Mouse (Mus musculus) neural tube, embryonic 13.5 days (tissue): ENCODE measurements at regions not wholly inside any gene's neighbourhood (a gene's known extent, or its start where the extent isn't known, plus 50 kb on each side); places are given as distances from the start of the nearest gene placed in this dataset.

ENCODE experiments used
- ATAC-seq: fragments of 200-750 bp; cut with Nextera tagmentation; 2 replicates; pipeline ENCODE4 v1.8.0; 2017; ENCODE audit warnings: low read depth, mild to moderate bottlenecking, moderate TSS enrichment, moderate library complexity
- H3K27ac ChIP-seq: fragments of 300-500 bp; sonication (generic); replicated peaks from 2 replicates; pipeline ENCODE4 v1.5.1; 2015; ENCODE audit warnings: moderate library complexity, mild to moderate bottlenecking, inconsistent platforms
- H3K27me3 ChIP-seq: fragments of 300-500 bp; sonication (generic); 2 replicates; pipeline ENCODE4 v1.6.1; 2015; ENCODE audit warnings: mild to moderate bottlenecking, inconsistent platforms
- H3K36me3 ChIP-seq: fragments of 300-500 bp; sonication (generic); 2 replicates; pipeline ENCODE4 v1.6.1; 2015; ENCODE audit warnings: mild to moderate bottlenecking, inconsistent platforms
- H3K4me1 ChIP-seq: fragments of 300-500 bp; sonication (generic); replicated peaks from 2 replicates; pipeline ENCODE4 v1.6.1; 2015; ENCODE audit warnings: inconsistent platforms
- H3K4me2 ChIP-seq: fragments of 300-500 bp; sonication (generic); 2 replicates; pipeline ENCODE4 v1.6.1; 2015; ENCODE audit warnings: inconsistent platforms, mild to moderate bottlenecking, moderate library complexity
- H3K4me3 ChIP-seq: fragments of 300-500 bp; sonication (generic); 2 replicates; pipeline ENCODE4 v1.5.1; 2015; ENCODE audit warnings: mild to moderate bottlenecking, inconsistent platforms
- H3K9ac ChIP-seq: fragments of 300-500 bp; sonication (generic); 2 replicates; pipeline ENCODE4 v1.6.1; 2015; ENCODE audit warnings: moderate library complexity, mild to moderate bottlenecking, inconsistent platforms
- H3K9me3 ChIP-seq: fragments of 300-500 bp; sonication (generic); 2 replicates; pipeline ENCODE4 v1.6.1; 2016; ENCODE audit warnings: inconsistent platforms
- WGBS: fragments of 180-500 bp; shearing (Covaris S2); methylation state at CpG from one replicate; pipeline ENCODE4 v1.1.7; 2015; 5-methylcytosine and 5-hydroxymethylcytosine counted together

- Histone ChIP-seq H3K4me1 (peaks cover 59% of the 10 kb centered on the region), H3K27ac (0 out of 2 replicates have a peak overlapping the region, but pooled peaks have one; percentile 3), H3K4me3 (no peak overlapping the region), H3K27me3 (peaks cover 19% of the 10 kb centered on the region), H3K36me3 (no peaks in the 10 kb centered on the region), H3K4me2 (no peak overlapping the region), H3K9me3 (no peaks in the 10 kb centered on the region), H3K9ac (no peak overlapping the region)
- no peak for ATAC-seq
- WGBS = 13% methylated on average over 11 of the region's 11 CpGs
Measured at GRCm38 (mm10) chr8:10921439-10922191, 86.6 kb downstream of the Irs2 start.

GRCm38 (mm10) chr8:10919620-10920019, 88.6 kb downstream of the Irs2 start:
- 85% methylated on average over 5 of the region's 5 CpGs for WGBS
- no peak overlapping the region for H3K9ac ChIP-seq
- no peaks in the 10 kb centered on the region for H3K9me3 ChIP-seq
- ATAC-seq = no peak
- H3K4me1 ChIP-seq = peaks cover 39% of the 10 kb centered on the region
- no peak overlapping the region for H3K27ac ChIP-seq
- no peaks in the 10 kb centered on the region for H3K36me3 ChIP-seq
- no peak overlapping the region for H3K4me2 ChIP-seq
- H3K27me3 ChIP-seq = peaks cover 13% of the 10 kb centered on the region
- no peak overlapping the region for H3K4me3 ChIP-seq

- Histone ChIP-seq H3K27ac (no peak overlapping the region), H3K4me3 (no peak overlapping the region), H3K9ac (no peak overlapping the region), H3K36me3 (no peaks in the 10 kb centered on the region), H3K4me1 (peaks cover 28% of the 10 kb centered on the region), H3K9me3 (no peaks in the 10 kb centered on the region), H3K27me3 (peaks cover 13% of the 10 kb centered on the region), H3K4me2 (no peak overlapping the region)
- no peak for ATAC-seq
- 87% methylated on average over 5 of the region's 5 CpGs for WGBS
Measured at GRCm38 (mm10) chr8:10918403-10919035, 89.7 kb downstream of the Irs2 start.

GRCm38 (mm10) chr8:10914616-10915015, 93.6 kb downstream of the Irs2 start:
- WGBS = 80% methylated on average over 8 of the region's 8 CpGs
- Histone ChIP-seq H3K4me3 (no peak overlapping the region), H3K4me1 (no peaks in the 10 kb centered on the region), H3K27me3 (0 out of 2 replicates have a peak, but pooled peaks cover 15% of the 10 kb centered on the region), H3K9ac (no peak overlapping the region), H3K4me2 (no peak overlapping the region), H3K9me3 (no peaks in the 10 kb centered on the region), H3K36me3 (no peaks in the 10 kb centered on the region), H3K27ac (no peak overlapping the region)
- no peak for ATAC-seq

GRCm38 (mm10) chr8:10912436-10912835, 95.8 kb downstream of the Irs2 start:
- 0 out of 2 replicates have a peak, but pooled peaks cover 10% of the 10 kb centered on the region for H3K27me3 ChIP-seq
- 82% methylated on average over 2 of the region's 2 CpGs for WGBS
- ATAC-seq = no peak
- H3K36me3 ChIP-seq = no peaks in the 10 kb centered on the region
- H3K4me2 ChIP-seq = no peak overlapping the region
- H3K4me1 ChIP-seq = no peaks in the 10 kb centered on the region
- H3K4me3 ChIP-seq = no peak overlapping the region
- no peak overlapping the region for H3K27ac ChIP-seq
- no peak overlapping the region for H3K9ac ChIP-seq
- H3K9me3 ChIP-seq = no peaks in the 10 kb centered on the region

GRCm38 (mm10) chr8:10911371-10911770, 96.9 kb downstream of the Irs2 start:
- Histone ChIP-seq H3K27ac (no peak overlapping the region), H3K36me3 (no peaks in the 10 kb centered on the region), H3K4me2 (no peak overlapping the region), H3K9me3 (no peaks in the 10 kb centered on the region), H3K4me1 (no peaks in the 10 kb centered on the region), H3K27me3 (0 out of 2 replicates have a peak, but pooled peaks cover 10% of the 10 kb centered on the region), H3K9ac (no peak overlapping the region), H3K4me3 (no peak overlapping the region)
- WGBS = 88% methylated on average over 4 of the region's 4 CpGs
- ATAC-seq = no peak

GRCm38 (mm10) chr8:10910954-10911353, 97.3 kb downstream of the Irs2 start:
- Histone ChIP-seq H3K27ac (no peak overlapping the region), H3K4me1 (no peaks in the 10 kb centered on the region), H3K27me3 (0 out of 2 replicates have a peak, but pooled peaks cover 10% of the 10 kb centered on the region), H3K9ac (no peak overlapping the region), H3K36me3 (no peaks in the 10 kb centered on the region), H3K4me2 (no peak overlapping the region), H3K4me3 (no peak overlapping the region), H3K9me3 (no peaks in the 10 kb centered on the region)
- 91% methylated on average over 6 of the region's 6 CpGs for WGBS
- no peak for ATAC-seq

GRCm38 (mm10) chr8:10910244-10910872, 97.9 kb downstream of the Irs2 start:
- H3K4me2 ChIP-seq = no peak overlapping the region
- H3K27me3 ChIP-seq = peaks cover 10% of the 10 kb centered on the region; the same call in 1 of the 2 replicates
- no peaks in the 10 kb centered on the region for H3K36me3 ChIP-seq
- no peak overlapping the region for H3K9ac ChIP-seq
- WGBS = 61% methylated on average over 6 of the region's 6 CpGs
- no peaks in the 10 kb centered on the region for H3K9me3 ChIP-seq
- no peaks in the 10 kb centered on the region for H3K4me1 ChIP-seq
- no peak overlapping the region for H3K27ac ChIP-seq
- no peak overlapping the region for H3K4me3 ChIP-seq
- ATAC-seq = no peak

GRCm38 (mm10) chr8:10909155-10909554, 99.1 kb downstream of the Irs2 start:
- Histone ChIP-seq H3K9ac (no peak overlapping the region), H3K9me3 (no peaks in the 10 kb centered on the region), H3K4me1 (no peaks in the 10 kb centered on the region), H3K27me3 (peaks cover 13% of the 10 kb centered on the region; the same call in 1 of the 2 replicates), H3K36me3 (no peaks in the 10 kb centered on the region), H3K4me3 (no peak overlapping the region), H3K27ac (no peak overlapping the region), H3K4me2 (no peak overlapping the region)
- WGBS = 87% methylated on average over 6 of the region's 6 CpGs
- ATAC-seq = no peak

- Histone ChIP-seq H3K36me3 (no peaks in the 10 kb centered on the region), H3K4me3 (no peak overlapping the region), H3K27ac (no peak overlapping the region), H3K9ac (no peak overlapping the region), H3K9me3 (no peaks in the 10 kb centered on the region), H3K4me2 (no peak overlapping the region), H3K4me1 (no peaks in the 10 kb centered on the region), H3K27me3 (peaks cover 9% of the 10 kb centered on the region; the same call in 1 of the 2 replicates)
- no peak for ATAC-seq
- WGBS = 78% methylated on average over 6 of the region's 6 CpGs
Measured at GRCm38 (mm10) chr8:10906353-10906752, 101.9 kb downstream of the Irs2 start.

GRCm38 (mm10) chr8:10905761-10906160, 102.5 kb downstream of the Irs2 start:
- WGBS = 91% methylated on average over 5 of the region's 5 CpGs
- H3K9me3 ChIP-seq = no peaks in the 10 kb centered on the region
- H3K4me2 ChIP-seq = no peak overlapping the region
- H3K36me3 ChIP-seq = no peaks in the 10 kb centered on the region
- no peak overlapping the region for H3K27ac ChIP-seq
- no peak overlapping the region for H3K9ac ChIP-seq
- ATAC-seq = no peak
- no peak overlapping the region for H3K4me3 ChIP-seq
- no peaks in the 10 kb centered on the region for H3K4me1 ChIP-seq
- H3K27me3 ChIP-seq = peaks cover 4% of the 10 kb centered on the region; the same call in 1 of the 2 replicates

GRCm38 (mm10) chr8:10903957-10904356, 104.3 kb downstream of the Irs2 start:
- WGBS = 84% methylated on average over 2 of the region's 2 CpGs

More at GRCm38 (mm10) chr8:10903957-10904356, 104.3 kb downstream of the Irs2 start:
- peaks cover 13% of the 10 kb centered on the region for H3K4me1 ChIP-seq
- ATAC-seq = no peak
- H3K9me3 ChIP-seq = no peaks in the 10 kb centered on the region
- H3K4me3 ChIP-seq = no peak overlapping the region
- no peak overlapping the region for H3K4me2 ChIP-seq
- no peak overlapping the region for H3K9ac ChIP-seq
- no peaks in the 10 kb centered on the region for H3K36me3 ChIP-seq
- H3K27me3 ChIP-seq = peaks cover 4% of the 10 kb centered on the region; the same call in 1 of the 2 replicates
- H3K27ac ChIP-seq = no peak overlapping the region
